Mouse (Mus musculus) kidney, adult 2 months (tissue): ENCODE results near the gene Mpv17.

ENCODE experiments used
- CTCF ChIP-seq: fragments of 200-500 bp; conservative IDR thresholded peaks from 2 replicates; pipeline ENCODE4 v1.5.1; 2011; ENCODE audit warnings: low read depth, mild to moderate bottlenecking, control low read depth, low read length, moderate library complexity, mixed read lengths; ENCODE audit not compliant: insufficient read depth, insufficient read length
- POLR2A ChIP-seq: fragments of 200-500 bp; IDR thresholded peaks from one replicate; pipeline ENCODE4 v1.6.1; 2011; ENCODE audit warnings: low read depth, low read length, control low read depth

GRCm38 (mm10) chr5:31094100-31094798, 59.8 kb downstream of the Mpv17 start:
- no peak for TF ChIP-seq CTCF
- TF ChIP-seq POLR2A: no peak
